Mouse (Mus musculus) heart, postnatal 25 days (tissue): ENCODE measurements around the gene Rps6ka3. TPM values are rescaled to one million over a fixed set of nuclear protein-coding genes. Genes with fewer than 3 reads are reported as not detected.
A peak's percentile ranks its signal among the peaks of the same experiment; 100 is the strongest.

ENCODE experiments used
- DNase-seq: peaks from one replicate; pipeline ENCODE4 v3.0.0; 2022; ENCODE audit warnings: low spot score
- intact Hi-C: fragments of 180-260 bp; cut with DNase I; formaldehyde crosslinking; loops from one replicate; pipeline ENCODE4 v1.15.1; 2025
- total RNA-seq, 2 experiments: library from RNA; stranded (reverse); gene quantifications; 2 replicates each; pipeline ENCODE4 v1.2.3; 2021

The Rps6ka3 gene
- total RNA-seq, 2 experiments from 2014 or later: 36.3 to 38.6 TPM

DNA sequence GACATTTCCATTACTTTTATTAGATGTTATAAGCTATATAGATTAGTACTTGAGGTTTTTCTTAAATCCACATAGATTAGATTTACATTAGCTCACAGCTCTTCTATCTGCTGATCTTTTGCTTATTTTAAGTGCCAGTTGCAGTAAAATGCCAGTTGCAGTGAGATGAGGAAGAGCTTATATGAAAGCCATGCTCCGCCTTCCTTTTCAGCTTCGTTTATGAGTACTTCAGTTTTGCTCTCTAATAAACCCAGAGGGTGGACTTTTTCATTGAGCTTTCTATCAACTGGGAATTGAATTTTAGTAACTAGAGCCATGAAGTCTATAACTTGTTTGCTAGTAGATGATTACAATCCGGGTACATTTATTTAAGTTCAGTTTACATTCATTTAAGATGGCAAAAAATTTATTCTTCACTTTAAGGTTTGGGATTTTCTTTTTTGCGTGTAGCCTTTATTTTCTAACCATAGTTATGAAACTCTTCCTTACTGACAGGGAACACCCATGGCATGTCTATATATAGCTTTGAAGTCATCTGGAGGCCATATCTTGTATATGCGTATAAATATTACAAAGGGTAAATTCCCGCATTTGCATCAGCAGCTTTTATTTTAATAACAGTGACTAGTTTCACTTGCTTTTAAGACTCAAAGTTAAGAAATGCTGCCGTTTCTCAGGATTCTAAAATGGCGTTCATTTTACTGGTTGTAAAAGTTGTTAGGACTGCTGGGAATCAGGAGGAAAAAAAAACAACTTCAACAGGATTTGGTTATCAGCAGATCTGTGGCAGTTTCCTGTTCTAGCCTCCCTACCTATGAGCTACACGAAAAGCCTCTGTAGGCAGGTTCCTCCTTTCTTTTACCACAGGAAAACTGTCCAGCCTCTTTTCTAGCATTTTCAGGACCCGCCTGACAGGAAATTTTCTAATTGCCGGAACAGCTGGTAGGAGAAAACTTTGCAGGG, 92.5 kb downstream of the Rps6ka3 start:
- DNase-seq: no peak
- intact Hi-C loops: no loop called here

DNA sequence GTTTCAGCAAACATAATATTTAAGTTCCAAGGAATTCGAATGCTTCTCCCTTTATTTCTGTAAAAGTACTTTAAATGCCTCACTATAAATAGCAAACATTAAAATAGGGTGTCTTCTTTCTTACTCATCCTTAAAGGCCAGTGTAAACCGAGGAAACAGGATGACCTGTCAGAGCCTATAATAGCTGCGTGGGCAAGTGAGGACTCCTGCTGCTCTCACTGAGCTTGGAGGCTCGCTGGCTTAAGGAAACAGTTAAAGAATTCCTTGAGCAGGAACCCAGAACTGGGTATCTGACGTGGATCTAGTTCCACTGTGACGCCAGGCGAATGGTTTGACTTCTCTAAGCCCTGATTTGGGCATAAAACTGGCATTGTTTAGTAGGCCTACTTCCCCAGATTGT, 105.2 kb downstream of the Rps6ka3 start:
- no peak for DNase-seq
- intact Hi-C loops: no loop called here

DNA sequence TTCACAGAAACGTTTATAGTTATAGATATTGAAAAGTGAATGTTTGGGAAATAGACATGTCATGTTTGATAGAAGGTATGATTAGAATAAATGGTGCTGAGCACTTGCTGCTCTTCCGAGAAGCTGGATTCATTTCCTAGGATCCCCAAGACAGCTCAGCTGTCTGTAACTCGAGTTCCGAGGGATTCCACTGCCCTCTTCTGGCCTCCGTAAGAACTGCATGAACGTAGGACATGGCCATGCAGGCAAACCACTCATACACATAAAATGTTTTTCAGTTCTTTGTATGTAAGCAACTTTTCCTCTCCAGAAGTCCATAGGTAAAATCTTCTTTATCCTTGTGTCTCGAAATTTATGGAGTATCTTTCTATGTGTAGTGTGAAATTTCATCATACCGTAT, 111.2 kb downstream of the Rps6ka3 start:
- peak; percentile 17 for DNase-seq
- intact Hi-C loops: loop anchor here (2.0 to 5.0 kb wide), 2 partner anchors 35 to 279 kb away; no protein-coding TSS in a partner anchor

DNA sequence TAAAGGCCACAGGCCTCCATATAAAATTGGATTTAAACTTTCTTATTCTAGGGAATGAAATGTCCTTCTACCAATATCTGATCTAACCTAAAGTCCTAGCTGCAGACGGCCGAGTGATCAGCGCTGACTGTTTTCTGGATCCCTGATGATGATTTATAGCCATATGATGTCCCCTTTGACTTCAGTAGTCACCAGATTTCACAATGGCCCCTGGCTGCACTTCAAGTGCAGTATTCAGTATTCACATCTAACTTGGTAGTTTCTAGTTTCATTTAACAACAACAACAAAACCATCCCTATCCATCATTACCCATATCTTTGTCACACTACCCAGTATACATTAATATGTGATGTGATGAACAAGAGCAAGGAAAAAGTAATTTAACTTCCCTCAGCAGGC, 154.4 kb downstream of the Rps6ka3 start:
- intact Hi-C loops: no loop called here
- DNase-seq: no peak

DNA sequence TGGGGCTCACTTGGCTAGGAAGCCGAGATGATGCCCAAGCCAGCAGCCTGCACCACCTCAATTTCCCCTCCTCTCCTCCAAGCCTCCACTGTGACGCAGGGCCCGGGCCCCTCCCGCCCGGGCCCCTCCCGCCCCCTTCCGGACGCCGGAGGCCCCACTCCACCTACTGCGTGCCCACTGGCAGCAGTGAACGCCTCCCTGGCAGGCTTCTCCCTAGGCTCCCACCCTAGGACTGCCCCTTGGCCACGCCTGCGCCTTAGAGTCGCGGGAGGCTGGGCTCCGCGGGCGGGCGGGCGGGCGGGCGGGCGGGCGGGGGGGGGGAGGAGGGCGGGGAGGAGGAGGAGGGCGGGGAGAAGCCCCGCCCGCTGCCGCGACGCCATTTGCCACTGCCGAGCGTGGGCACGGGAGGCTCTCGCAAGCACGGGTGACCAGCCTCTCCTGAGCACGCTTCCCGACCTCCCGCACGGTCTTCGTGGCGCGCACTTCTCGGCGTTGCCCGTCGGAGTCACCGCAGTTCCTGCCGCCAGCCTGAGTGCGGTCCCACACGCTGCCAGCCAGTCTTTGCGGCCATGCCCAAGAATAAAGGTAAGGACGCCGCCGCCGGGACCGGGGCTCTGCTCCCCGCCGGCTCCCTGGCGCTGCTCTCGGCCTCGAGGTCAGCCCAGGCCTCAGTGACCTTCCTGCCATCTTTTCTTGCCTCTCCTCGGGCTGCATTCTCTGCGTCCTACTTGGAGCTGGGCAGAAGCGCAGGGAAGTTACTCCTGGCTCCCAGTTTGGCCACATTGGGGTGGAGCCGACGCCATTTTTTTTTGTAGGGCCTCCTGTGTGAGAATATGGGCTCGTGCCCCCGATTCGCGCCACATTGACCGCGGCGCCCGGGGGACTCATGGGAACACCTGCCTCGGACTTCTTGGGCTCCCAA, 162.0 kb downstream of the Rps6ka3 start, which contains the start of gene Eif1ax:
Eif1ax (plus strand) TSS at position 348 of the 922 bp plus-strand sequence.
- peak; percentile 52 for DNase-seq
- intact Hi-C loops: loop anchor here (10.0 kb wide), 1 partner anchor 163 kb away; no protein-coding TSS in a partner anchor

DNA sequence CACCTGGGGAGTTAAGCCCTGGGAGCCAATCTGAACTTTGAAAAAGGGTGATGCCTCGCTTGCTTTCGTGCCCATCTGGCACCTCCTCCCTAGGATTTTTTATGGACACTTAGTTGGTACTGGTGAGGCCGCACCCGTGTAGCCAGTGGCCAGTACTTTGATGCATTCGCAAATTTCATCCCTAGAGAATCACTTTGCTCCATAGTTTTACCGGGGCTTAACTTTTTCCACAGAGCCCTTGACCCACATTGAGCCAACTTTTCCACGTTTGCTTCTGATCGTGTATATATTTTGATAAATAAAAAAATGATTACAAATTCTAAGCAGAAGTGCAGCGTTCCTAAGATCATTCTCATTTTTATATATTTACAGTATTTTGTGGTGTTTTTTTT, 162.6 kb downstream of the Rps6ka3 start:
- intact Hi-C loops: loop anchor here (10.0 kb wide), 1 partner anchor 162 kb away; no protein-coding TSS in a partner anchor
- DNase-seq: no peak

DNA sequence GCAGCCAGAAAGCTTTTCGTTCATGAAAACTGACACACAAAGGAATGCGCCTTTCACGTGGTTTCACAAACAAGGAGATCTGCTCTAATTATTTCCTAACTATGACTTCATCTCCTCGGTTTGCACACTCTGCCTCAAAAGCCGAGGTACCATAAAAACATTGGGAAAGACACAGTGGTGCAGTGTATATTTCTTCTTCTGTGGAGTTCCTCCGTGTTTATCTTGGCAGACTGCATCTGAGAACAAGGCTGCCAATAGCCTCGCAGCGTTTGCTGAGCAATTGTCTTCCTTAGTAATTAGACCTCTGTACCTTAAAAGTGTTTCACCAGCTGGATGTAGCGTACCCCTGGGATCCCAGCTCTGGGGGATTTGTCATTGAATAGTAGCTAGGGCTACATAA, 177.0 kb downstream of the Rps6ka3 start:
- intact Hi-C loops: no loop called here
- DNase-seq: no peak

DNA sequence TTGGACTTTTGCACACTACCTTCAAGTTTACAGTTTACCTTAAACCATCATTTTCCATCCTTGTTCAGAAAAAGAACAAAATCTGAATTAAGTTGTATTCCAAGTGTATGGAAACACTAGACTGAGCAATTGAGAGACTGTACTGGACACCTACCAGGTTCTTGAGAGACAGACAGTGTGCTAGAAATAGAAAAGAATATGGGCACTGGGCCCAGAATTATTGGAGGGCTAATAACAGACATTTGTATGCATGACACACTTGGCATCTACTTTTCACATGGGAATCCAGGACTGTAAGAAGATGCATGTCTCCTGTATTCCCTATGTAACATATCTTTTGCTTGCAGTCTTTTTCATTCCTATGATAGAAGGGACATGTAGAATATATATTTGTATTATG, 178.8 kb downstream of the Rps6ka3 start:
- intact Hi-C loops: no loop called here

DNA sequence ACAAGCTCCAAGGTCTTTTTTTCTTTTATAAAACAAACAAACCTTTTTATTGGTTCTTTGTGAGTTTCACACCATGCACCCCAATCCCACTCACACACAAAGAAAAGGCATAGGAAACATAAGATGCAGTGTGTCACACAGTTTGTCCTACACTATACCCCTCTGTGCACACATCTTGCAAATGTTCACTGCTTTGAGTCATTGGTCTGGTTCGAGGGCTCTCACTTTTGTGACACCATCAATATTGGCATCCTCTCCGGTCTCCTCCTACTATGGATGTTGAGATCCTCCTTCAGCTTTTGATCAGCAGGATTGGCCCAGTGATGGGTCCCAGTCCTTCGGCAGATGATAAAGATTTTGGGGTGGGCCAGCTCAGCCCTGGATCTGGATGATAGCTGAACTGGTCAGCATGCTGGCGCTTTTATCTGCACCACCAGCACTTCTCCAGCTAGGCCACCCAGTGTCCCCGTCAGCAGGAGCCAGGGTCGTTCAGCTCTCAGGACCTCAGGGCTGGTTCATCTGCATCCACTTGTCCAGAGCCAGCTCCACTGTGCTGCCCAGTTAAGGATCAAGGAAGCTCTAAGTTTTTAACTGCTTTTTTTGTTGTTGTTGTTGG, 180.3 kb downstream of the Rps6ka3 start:
- intact Hi-C loops: no loop called here

More for the DNA sequence above, 178.8 kb downstream of the Rps6ka3 start:
- no peak for DNase-seq

DNA sequence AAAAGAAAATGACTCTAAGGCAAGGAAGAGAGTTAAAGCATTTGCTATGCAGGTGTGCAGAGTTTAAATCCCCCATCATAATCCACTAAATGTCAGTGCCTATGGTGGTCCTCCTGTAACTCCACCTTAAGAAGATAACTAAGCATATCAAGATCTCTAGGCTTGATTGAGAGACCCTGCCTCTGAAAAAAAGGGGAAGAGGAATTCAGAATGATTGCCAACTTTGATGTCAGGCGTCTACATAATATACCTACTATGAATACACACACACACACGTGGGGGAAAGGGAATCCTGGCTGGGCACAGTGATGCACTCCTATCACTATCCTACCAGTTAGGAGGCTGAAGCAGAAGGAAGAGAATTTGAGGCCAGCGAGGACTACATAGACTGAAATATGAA, 181.1 kb downstream of the Rps6ka3 start:
- intact Hi-C loops: no loop called here
- no peak for DNase-seq

More for the DNA sequence above, 180.3 kb downstream of the Rps6ka3 start:
- DNase-seq: no peak

DNA sequence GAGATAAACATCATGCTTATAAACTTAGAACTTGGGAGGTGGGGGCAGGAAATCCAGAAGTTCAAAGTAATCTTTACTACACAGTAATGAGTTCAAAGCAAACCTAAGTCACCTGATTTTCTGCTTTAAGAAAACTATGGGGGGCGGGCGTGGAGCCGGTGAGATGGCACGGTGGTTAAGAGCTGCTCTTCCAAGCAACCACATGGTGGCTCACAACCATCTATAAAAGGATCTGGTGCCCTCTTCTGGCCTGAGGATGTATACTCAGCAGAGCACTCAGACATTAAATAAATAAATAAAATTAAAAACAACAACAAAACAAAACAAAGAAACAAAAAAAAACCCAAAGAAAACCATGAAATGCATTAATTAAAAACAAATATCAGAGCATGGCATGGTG, 199.1 kb downstream of the Rps6ka3 start:
- DNase-seq: no peak
- intact Hi-C loops: no loop called here

DNA sequence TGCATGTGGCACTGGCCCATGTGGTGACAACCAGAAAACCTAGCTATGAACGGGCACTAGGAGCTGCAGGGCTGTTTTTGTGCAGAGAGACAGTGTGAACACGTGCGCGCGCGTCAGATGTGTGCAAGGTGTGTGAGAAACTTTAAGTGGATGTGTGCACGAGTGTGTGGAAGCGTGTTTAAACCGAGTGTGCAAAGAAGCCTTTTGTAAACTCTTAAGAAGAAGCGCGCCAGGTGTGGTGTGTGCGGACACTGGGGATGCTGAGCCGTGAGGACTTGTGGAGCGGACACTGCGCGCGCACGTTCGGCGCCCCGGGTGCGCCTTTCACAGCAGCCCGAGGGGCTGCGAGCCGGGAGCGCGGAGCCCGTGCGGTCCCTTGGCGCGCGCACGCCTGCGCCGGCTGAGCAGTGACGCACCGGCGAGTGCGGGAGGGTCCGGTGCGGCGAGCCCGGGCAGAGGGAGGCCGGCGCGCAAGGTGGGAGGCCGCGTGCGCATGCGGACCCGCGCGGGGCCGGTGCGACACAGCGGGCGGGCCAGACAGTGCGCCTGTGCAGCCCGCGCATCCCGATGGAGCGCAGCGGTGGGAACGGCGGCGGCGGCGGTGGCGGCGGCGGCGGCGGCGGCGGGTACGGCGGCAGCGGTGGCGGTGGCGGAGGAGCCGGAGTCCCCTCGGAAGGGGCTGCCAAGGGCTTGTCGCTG, 204.2 kb downstream of the Rps6ka3 start, which contains the start of gene Map7d2:
Map7d2 (plus strand) TSS at position 443 of the 699 bp plus-strand sequence.
- no peak for DNase-seq
- intact Hi-C loops: no loop called here

DNA sequence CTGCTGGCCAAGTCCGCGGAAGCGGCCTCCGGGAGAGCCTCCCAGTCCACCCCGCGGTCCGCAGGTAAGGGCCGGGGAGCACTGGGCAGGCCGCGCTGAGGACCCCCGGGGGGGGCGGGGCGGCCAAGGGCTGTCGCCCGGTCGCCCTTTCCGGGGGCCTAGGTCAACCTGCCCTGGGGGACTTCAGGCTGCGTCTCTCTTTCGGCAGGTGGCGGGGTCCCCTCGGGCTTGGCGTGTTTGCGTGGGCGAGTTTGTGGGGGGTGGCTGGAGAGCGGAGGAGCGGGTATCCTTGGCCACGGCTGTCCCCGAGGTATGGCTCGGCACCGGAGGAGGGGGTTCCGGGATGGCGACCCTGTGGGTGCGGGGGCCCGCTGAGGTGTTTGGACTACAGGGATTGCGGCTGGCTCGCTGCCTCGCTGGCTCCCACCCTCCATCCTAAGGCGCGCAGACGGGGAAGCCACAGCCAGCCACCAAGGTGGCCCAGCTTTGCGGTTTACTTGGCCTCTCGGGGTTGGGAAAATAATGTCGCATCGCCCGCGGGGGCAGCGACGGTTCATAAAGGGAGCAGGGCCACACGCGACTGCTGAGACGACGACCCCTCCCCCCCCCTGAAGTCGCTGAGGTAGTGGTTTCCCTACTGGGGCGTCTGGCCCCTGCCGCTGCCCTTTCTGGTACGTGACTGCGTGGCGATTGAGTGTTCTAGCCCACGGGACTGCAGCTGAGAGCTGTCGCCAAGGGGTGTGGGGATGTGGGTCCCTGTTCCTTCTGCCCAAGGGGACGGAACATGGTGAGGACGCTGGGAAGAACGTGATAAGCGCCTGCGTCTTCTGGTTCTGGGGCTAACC, 204.9 kb downstream of the Rps6ka3 start:
- intact Hi-C loops: no loop called here
- DNase-seq: no peak

Other genes with a start within 250 kb of the Rps6ka3 start
- gene Eif1ax, start 161.9 kb downstream of the Rps6ka3 start, total RNA-seq: 10 to 100 TPM; 80.1 to 89.7 TPM
- gene Map7d2, start 204.3 kb downstream of the Rps6ka3 start, total RNA-seq: 1 to 10 TPM; 1.0 to 1.4 TPM